Mouse (Mus musculus): Measurements from ENCODE around the gene Phxr2.

DNA sequence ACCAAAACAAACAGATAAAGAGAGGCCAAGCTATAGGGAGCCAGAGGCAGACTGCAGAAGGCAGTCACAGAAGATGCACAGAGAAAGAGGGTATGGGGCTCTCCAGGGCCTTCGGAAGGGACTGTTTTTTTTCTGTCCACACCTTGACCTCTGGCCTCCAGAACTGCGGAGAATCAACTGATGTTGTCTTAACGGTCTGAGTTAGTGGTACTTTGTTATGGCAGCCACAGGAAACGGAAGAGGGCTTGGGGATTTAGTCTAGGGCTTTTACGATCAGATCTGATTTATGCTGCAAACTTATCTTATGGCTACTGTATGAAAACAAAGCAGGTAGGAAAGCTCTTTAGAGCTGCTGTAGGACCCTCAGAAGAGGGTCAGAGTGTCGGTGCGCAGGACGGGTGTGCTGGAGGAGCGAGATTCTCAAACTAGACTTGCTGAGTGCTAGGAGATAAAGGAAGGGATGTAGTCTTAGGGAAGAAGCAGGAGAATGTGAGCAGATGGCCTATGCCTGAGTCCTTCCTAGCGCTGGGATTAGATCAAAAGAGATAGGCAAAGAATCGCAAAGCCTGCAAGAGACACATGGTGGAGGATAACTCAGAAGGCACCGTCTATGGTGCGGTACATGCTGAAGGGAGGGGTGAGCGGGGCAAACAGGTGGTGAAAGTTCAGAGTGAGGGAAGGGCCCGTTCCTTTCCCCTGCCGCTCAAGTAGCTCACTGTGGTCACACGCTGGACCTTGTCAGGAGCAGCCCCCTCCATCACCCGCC is 10.5 kb downstream of the Phxr2 start:
- TF ChIP-seq CTCF (IDR thresholded peaks at IDR 0.05; ENCODE audit: insufficient read depth, low read length): no peak
- no peak for TF ChIP-seq POLR2A (IDR thresholded peaks at IDR 0.05; ENCODE audit: borderline replicate concordance, extremely low read depth, low read depth, low read length)

Data from lung, adult 2 months (tissue).